Mouse (Mus musculus): ENCODE data around the gene Camk1g.

The Camk1g gene

DNA sequence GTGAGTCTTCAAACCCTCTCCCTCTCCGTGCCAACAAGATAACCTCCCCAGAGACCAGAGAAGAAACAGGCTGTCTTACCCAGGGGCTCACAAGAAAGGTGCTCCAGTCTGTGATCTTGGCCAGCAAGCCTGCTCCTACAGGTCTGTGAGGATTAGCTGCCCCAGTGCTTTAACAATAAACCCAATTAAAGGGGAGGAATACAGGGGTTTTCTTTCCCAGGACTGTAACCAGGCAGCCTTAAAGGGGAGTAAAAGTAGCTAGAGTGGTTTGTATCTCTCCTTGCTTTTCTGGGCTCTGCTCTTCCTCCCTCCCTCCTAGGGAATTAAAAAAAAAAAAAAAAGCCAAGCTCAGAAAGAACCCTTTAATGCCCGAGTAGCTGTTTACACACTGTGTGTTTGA, at the start of gene Camk1g:
TSS of gene Camk1g (minus strand) at position 203 of the 400 bp plus-strand sequence.
- DNase-seq (ENCODE audit: low read depth, low spot score) = no peak

DNA sequence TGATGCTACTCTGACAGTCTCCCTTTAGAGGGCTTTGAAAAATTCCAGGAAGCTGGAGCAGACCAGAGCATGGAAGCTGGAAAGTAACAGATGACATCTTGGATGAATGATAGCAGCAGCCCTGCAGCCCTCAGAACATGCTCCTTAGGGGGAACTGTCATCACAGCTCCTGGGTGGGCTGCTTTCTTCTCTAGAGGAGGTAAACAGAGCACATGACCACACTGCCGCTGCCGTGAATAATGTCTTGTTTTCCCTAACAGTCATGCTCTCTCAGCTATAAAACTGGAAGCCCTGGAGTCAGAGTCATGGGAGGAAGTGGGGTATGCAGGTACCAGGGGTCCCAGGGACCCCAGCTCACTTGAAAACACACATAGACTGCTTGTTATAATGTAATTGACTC, 49.1 kb upstream of the Camk1g start:
- no peak for DNase-seq (ENCODE audit: low read depth, low spot score)

DNA sequence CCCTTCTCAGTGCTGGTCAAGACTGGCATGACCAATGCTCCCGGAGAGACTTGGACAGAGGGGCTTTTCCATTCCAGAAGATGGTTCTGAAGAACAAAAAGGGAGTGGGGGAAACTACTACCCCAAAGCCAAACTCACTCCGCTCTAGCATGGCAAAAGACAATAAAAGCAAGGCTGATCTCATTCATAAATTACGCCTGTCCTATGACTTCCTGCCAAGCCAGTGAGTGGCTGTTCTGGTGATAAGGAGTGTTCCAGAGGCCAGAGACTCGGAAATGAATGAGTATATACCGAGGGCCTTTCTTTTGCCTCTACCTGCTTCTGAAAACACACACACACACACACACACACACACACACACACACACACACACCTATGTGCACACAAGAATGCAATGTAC, 48.6 kb upstream of the Camk1g start:
- no peak for DNase-seq (ENCODE audit: low read depth, low spot score)

DNA sequence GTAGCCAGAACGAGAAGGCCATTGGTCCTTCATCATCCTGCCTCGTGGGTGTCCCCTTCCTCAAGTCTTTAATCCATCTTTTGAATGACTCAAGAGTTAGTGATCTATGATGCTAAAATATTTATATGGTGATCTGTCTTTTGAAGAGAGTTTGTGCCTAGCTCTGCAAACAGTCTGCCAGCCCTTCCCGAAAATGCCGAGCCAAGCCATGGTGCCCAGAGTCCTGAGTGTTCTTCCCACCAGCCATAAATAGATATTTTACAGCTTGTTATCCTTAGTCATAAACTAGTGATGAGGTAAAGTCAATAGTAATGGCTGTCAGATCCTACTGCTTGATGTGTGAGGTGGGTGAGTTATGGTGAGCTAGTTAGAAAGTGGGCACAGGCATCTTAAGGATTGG, 44.0 kb upstream of the Camk1g start:
- no peak for DNase-seq (ENCODE audit: low read depth, low spot score)

DNA sequence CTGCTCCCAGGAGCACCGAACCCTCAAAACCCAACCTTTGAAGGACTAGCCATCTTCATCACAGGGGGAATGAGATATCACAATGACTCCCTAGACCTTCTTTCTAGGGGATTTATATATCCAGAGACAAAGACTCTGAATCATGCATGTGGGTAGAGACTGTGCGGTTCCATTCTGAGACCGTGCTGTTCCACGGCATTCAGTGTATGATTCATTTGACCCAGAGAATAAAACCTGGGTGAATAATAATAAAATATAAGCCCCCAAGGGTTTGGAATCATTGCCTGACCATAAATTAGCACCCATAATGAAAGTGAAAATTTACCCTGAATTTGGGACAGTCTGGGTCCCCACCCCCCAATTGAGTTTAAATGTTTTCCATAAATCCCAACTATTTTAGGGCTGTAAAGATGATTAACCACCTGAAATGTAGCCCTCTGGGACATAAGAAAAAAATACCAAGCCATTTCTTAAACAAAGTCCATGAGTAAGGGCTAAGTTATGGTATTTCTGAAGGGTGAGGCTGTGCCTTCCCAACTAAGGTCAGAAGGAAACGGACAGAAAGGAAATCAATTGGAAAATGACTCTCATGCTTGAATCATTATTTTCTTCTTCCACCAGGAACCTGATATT, 43.4 kb upstream of the Camk1g start:
- no peak for DNase-seq (ENCODE audit: low read depth, low spot score)

DNA sequence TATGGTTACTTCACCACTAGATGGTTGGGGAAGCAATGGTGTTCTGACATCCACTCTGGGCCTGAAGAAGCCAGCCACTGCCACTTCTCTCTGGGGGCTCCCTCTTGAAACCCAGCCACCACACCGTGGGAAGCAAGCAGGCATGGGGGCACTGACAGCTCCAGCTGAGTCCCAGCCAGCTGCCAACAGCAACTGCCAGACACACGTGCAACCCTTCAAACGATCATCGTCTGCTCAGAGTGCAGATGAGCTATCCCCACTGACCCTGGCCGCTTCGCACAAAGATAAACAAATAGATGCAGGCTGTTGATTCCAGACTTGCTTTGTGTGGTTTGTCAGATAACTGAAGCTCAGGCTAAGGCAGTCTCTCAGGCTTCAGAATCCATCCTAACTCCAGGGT, 37.4 kb upstream of the Camk1g start:
- DNase-seq (ENCODE audit: low read depth, low spot score) = no peak

DNA sequence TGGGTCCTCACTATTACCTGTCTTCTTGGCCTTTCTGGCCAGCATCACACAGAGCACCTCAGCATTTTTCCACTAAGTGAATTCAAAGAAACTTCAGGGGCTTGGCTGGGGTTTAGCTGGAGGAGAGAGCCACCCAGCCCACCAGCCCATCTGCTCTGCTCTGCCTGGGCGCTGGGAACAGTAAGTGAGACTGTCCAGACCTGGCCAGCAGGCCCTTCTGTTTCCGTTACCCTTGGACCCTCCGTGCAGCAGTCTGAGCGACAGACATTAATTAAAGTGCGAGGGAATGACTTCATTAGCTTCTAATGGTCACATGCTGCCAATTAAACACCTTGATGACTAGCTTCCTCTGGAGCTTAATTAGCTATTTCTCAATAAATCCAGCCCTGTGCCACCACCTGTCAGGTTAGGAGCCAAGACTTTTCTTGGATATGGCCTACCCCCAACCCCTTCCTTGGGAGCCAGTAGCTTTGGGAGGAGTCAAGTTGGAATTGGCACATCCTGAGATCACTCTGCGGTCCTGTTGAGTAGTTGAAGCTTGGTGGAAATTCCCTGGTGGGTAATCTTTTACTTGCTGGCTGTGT, 36.1 kb upstream of the Camk1g start:
- DNase-seq (ENCODE audit: low read depth, low spot score) = no peak

DNA sequence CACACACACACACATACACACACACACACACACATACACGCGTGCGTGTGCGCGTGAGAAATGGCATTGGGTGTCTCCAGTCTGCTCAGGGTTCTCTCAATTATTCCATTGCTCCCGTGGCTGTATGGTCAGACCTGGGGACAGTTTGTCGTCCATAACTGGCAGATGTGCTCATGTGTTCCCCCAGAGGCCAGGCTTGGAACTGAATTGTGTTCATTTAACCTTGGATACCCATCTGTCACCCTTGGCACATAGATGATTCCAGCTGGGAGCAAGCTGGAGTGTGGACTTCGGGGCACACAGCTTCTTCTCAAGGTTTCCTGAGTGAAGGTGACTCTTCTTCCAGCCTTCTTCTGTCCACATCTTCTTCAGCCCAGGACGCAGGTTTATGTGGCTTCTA, 31.6 kb upstream of the Camk1g start:
- DNase-seq (ENCODE audit: low read depth, low spot score) = no peak

DNA sequence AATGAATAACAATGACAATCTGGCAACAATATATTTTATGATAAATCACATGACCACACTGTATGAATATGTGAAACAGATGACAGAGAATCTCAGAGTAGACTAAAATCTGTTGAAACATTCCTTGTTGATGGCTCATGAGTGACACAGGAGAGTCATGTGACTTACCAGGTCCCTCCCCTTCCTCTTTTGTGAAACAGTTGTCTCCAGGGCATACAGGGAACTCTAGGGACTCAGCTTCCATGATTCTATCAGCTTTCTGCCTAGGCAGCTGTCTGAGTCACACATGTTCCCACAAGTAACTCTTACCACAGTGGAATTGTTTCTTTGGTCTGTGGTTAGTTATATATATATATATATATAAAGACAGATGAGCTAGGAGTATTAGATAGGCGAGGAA, 30.2 kb upstream of the Camk1g start:
- no peak for DNase-seq (ENCODE audit: low read depth, low spot score)

DNA sequence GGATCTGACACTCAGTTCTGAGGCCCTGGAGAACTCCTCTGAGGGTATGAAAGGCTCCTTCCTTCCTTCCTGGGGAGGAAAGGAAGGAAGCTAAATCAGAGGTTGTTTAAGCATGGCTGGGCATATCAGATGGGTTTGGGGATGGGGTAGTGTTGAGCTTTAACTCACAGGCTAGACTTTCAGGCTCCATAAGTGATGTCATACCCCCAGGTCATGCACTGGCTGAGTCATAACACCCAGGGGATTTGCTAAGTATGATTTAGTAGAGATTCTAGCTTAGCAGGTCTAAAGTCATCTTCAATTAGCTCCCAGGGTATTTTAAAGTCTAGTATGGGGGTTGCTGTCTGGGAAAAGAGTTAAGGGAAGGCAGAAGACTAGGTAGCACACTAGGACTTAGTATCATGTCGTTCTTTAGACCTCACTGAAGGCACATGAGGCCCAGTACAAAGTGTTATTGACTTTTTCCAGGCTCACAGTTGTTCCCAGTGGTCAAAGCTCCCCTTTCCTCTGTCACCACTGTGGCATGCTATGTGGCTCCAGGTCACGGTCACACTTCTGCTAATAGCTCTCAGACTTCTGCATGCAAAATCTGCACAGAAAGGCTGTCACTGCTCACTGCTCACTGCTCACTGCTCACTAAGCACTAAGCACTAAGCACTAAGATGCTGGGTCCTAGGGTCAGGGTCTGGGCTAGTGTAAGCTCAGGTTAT, 28.8 kb upstream of the Camk1g start:
- no peak for DNase-seq (ENCODE audit: low read depth, low spot score)

DNA sequence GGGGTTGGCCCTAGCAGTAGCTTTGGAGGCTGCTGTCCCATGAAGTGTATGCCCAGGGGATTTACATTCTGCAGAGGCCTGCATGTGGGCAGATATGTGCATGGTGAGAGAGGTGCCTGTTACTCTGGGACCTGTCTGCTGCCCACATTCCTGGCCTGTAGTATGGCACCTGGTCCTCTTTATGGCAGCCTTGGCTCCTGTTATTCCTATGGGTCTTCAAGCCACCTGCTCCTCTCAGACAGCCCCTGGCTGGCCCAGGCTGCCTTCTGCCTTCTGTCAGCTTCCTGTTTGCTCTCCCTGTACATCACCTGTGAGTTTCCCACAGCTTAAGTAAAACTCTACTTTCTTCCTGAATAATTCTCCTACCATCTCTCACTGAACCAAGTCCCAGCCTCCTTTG, 27.0 kb upstream of the Camk1g start:
- no peak for DNase-seq (ENCODE audit: low read depth, low spot score)

DNA sequence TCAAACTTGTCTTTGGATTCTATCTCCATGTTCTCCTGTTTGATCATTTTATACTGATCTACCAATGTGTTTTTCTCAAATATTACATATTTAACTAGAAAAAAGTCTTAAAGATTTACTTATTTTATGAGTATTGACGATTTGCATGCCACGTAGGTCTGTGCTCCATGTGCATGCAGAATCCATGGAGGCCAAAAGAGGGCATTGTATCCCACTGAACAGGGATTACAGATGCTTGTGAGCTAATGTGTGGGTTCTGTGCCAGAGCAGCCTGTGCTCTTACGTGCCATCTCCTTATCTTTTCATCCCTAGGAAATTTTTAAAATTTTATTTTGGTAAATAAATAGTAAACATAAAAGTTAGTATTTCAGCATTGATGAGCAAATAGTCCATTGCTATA, 22.2 kb upstream of the Camk1g start:
- no peak for DNase-seq (ENCODE audit: low read depth, low spot score)

DNA sequence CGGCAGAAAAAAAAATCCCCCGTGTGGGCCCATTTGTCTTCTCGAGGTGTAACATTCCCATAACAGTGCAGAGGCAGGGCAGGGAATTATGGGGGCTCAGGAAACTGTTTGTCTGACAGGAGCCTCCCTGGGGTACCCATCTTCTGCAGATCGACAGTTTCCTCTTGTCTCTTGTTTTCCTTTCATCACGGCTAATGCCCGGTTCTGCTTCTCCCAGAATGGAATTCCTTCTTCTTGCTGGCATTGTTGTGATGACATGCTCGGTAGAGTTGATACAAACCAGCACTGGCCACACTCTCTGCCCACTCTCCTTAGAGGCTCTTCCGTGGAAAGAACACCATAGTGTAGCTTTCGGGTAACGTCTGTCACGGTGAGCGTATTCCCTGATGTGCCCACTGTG, 19.9 kb upstream of the Camk1g start:
- DNase-seq (ENCODE audit: low read depth, low spot score) = no peak

DNA sequence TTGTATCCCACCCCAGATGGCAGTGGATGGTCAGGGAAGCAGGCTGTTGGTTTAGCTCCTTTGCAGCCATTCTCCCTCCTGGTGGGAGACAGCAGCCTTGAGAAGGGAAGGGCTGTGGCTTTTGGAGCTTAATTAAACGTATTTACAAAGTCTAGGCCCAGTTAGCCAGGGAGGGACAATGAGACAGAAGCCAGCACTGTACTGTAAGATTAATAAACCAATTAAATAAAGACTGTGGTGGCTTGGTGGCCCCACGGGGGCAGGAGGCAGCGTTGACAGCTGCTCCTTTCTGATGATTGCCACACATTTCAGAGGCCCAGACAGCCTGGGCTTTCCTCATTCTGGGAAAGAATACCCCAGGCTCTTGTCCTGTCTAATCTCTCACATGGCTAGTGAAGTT, 19.4 kb upstream of the Camk1g start:
- no peak for DNase-seq (ENCODE audit: low read depth, low spot score)

DNA sequence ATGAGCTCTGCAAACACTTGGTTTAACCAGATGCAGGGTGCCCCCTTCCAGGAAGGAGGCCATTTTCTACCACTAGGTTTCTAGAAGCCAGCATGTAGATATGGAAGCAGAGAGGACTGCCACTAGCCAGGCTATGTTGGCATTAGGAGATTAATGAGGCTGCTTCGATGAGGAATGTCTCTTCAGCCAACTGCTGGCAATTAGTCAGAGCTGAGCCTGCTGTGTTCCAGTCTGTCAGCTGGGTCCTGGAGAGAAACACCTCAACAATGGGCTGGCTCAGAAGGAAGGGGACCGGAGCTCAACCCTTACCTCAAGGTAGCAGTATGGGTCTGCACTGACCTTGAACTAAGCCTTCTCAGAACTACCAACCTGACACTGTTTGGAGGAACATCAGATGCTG, 17.1 kb upstream of the Camk1g start:
- no peak for DNase-seq (ENCODE audit: low read depth, low spot score)

DNA sequence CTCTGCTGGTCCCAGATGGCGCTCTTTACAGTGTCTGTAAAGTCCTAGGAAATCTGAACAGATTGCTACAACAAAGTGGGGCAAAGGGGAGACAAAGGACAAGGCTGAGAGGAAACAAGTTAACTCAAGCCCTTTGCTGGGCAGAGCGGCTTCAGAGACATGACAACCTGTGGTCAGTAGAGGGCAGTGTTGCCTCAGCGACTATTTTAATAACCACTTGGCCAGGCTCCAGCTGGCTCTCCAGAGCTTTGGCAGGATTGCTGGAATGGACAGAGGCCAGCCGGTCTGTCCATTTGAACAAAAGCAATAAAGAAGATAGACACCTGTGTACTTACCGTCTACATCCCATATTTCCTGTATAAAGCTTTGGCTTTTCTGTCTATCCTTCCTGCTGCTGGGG, 16.0 kb upstream of the Camk1g start:
- DNase-seq (ENCODE audit: low read depth, low spot score) = no peak

DNA sequence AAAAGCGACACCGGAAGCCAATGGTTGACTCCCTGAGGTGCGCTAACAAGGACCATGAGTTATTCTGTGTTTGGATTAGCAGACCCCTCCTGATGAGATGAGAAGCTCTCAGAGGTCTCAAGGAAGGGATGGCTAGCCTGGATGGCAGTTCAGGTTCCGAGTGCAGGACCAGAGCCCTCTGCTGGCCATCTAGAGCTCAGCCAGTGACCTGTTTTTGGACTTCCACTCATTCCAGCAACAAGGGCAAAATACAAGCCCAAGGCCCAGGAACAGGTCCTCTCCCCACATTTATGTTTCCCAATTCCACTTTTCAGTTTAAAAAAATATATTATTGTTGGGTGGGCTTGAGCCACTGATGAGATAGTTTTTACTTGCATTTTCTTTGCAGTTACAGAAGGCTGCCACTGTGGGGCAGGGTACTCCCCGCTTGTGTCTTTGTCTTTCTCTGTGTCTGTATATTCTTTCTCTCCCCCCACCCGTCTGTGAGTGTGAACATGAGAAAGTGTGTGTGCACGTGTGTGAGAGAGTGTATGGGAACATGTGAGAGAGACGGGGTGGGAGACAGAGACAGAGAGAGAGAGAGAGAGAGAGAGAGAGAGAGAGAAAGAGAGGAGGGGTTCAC, 12.9 kb upstream of the Camk1g start:
- DNase-seq (ENCODE audit: low read depth, low spot score) = no peak

DNA sequence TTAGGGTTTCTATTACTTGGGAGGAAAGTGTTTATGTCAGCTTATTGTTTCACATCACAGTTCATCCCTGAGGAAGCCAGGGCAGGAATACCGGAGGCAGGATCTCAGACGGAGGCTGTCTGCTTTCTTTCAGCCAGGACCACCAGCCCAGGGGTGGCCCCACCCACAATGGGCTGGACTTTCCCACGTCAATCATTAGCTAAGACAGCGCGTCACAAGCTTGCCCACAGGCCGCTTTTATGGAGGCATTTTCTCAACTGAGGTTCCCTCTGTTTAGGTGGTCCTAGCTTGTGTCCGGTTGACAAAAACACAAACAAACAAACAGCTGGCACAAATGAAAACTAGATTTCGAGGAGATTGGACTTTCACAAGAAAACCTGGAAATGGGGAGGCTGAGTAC, 12.3 kb upstream of the Camk1g start:
- DNase-seq (ENCODE audit: low read depth, low spot score) = no peak

DNA sequence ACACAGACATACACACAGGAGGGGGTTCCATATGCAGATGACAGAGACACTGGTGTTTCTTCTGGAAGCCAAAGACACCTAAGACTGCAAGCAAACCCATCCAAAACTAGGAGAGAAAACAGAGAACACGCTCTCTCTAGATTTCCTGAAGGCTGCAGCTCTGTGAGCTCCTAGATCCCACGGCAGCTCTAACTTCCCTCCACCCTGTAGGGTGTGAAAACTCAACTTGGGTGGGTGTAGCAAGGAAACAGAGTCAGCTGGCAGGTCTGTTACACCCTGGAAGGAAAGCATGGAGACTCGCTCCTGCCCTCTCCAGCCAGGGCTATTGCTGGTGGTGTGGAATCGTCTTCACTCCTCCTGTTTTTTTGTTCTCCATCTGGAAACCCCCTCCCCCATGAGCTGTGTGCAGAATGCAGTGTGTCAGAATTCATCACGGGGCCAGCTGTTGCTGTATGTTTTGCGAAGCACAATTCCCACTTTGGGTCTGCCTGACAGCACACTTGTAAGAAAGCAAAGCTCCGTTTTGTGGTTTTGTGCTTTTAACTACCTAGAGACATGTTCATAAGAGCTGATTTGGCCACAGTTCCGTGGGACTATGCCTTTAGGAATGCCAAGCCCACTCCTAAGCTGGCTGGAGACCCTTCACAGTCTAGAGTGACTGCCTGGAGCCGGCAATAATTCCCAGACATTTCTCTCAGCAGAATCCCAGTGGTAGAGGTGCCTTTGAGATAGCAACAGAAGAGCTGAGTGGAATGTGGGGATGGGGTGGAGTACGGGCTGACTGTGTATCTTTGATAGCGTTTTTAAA, 11.7 kb upstream of the Camk1g start:
- DNase-seq (ENCODE audit: low read depth, low spot score) = no peak

DNA sequence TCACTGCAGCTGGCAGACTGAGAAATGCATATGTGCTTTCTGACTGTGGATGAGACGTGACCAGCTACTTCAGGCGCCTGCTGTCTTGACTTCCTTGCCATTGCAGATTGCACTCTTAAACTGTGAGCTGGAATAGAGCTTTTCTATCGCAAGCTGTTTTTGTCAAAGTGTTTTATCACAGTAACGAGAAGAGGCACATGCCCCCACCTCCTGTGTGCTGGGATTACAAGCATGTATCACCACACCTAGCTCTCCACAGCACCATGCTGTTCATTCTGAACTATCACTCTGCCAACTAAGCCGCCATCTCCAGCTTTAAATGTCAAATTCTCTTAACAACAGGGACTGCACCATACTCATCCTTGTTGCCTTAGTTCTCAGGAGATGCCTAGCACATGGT, 10.8 kb upstream of the Camk1g start:
- no peak for DNase-seq (ENCODE audit: low read depth, low spot score)

DNA sequence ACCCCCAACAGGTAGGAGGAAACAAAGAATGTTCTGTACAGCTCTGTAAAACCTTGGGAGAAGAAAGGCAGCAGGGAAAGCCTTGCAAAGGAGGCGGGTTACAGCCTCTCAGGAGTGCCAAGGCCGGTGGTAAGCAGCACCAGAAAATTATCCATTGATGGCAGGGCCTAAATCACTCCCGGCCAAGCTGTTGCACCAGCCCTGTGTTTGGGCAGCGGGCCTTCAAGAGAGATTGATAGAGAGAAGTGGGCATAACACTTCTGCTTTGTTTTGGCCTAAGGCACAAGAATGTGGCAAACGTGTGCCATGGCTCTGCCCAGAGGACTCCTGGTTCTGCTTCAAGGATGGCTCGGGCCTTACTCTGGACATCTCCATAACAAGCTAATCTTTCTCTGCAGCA, 9.5 kb upstream of the Camk1g start:
- DNase-seq (ENCODE audit: low read depth, low spot score) = no peak

DNA sequence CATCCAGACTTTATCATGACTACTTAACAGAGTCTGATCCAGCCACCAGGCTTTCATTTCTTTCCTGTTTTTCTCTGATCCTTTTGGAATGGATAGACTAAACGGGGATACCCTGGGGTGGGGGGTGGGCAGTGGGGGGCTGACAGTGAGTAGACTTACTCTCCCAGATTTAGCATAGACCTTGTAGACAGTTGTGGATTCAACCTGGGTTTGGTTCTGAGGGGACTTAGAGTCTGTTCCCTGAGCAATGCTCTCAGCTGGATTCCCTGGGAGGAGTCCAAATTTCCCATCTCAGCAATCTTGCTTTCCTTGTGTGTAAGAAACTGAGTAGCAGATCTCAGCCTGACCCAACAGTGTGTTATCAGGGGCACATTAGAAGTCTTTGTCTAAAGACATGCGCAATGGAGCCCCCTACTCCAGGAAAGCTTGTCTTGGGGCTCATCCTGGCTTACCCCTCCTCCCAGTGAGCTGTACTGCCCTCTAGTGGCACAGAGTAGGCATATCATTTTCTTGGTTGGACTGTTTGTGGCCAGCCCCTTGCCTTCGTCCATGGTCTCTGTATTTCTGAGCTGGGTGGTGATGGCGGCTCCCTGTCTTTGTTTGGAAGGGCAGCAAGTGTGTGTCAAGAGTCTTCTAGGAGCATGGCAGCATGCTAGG, 6.5 kb upstream of the Camk1g start:
- DNase-seq (ENCODE audit: low read depth, low spot score) = no peak

All from WW6 (cell line).